Mouse (Mus musculus) heart, embryonic 15.5 days (tissue): Measurements from ENCODE around the gene Lrp6. TPM values are rescaled to one million over a fixed set of nuclear protein-coding genes. Genes with fewer than 3 reads are reported as not detected.
A peak's percentile ranks its signal among the peaks of the same experiment; 100 is the strongest.

Source experiments
- ATAC-seq: fragments of 200-750 bp; cut with Nextera tagmentation; replicated peaks from 2 replicates; pipeline ENCODE4 v1.8.0; 2017; ENCODE audit warnings: low read depth, moderate TSS enrichment; ENCODE audit not compliant: insufficient number of reproducible peaks, insufficient read depth, low FRiP score
- H3K27ac ChIP-seq: fragments of 300-500 bp; sonication (generic); 2 replicates; pipeline ENCODE4 v1.5.1; 2015; ENCODE audit warnings: mild to moderate bottlenecking, inconsistent platforms
- H3K27me3 ChIP-seq: fragments of 300-500 bp; sonication (generic); 2 replicates; pipeline ENCODE4 v1.6.1; 2015; ENCODE audit warnings: inconsistent platforms
- H3K36me3 ChIP-seq: fragments of 300-500 bp; sonication (generic); 2 replicates; pipeline ENCODE4 v1.6.1; 2015; ENCODE audit warnings: mild to moderate bottlenecking, inconsistent platforms
- H3K4me1 ChIP-seq: fragments of 300-500 bp; sonication (generic); replicated peaks from 2 replicates; pipeline ENCODE4 v1.6.1; 2015; ENCODE audit warnings: inconsistent platforms
- H3K4me2 ChIP-seq: fragments of 300-500 bp; sonication (generic); 2 replicates; pipeline ENCODE4 v1.6.1; 2015; ENCODE audit warnings: inconsistent platforms, mild to moderate bottlenecking, moderate library complexity
- H3K4me3 ChIP-seq: fragments of 300-500 bp; sonication (generic); 2 replicates; pipeline ENCODE4 v1.5.1; 2015; ENCODE audit warnings: mild to moderate bottlenecking, inconsistent platforms
- H3K9ac ChIP-seq: fragments of 300-500 bp; sonication (generic); 2 replicates; pipeline ENCODE4 v1.6.1; 2015; ENCODE audit warnings: mild to moderate bottlenecking, inconsistent platforms
- H3K9me3 ChIP-seq: fragments of 300-500 bp; sonication (generic); replicated peaks from 2 replicates; pipeline ENCODE4 v1.6.1; 2016; ENCODE audit warnings: inconsistent platforms
- WGBS: fragments of 180-500 bp; shearing (Covaris S2); methylation state at CpG from one replicate; pipeline ENCODE4 v1.1.7; 2015; ENCODE audit warnings: mixed read lengths; 5-methylcytosine and 5-hydroxymethylcytosine counted together
- polyA plus RNA-seq: library from polyadenylated mRNA; unstranded; fragments of >200 nt; fragmentation: Nextera tagmentation; extraction: Ambion mirVana; gene quantifications from 2 replicates; pipeline ENCODE4 v1.2.1, GENCODE M21; 2015

Gene Lrp6
- polyA plus RNA-seq, 1 experiment from 2014 or later = 16.9 TPM

GRCm38 (mm10) chr6:134567986-134568556, 1.3 kb upstream of the Lrp6 start:
- Histone ChIP-seq H3K4me3 (no peak overlapping the region), H3K4me1 (peaks cover 13% of the 10 kb centered on the region), H3K27ac (no peak overlapping the region), H3K27me3 (no peaks in the 10 kb centered on the region), H3K4me2 (no peak overlapping the region), H3K9me3 (no peaks in the 10 kb centered on the region), H3K36me3 (no peaks in the 10 kb centered on the region), H3K9ac (no peak overlapping the region)
- WGBS = 78% methylated on average over 5 of the region's 5 CpGs
- no peak for ATAC-seq

DNA sequence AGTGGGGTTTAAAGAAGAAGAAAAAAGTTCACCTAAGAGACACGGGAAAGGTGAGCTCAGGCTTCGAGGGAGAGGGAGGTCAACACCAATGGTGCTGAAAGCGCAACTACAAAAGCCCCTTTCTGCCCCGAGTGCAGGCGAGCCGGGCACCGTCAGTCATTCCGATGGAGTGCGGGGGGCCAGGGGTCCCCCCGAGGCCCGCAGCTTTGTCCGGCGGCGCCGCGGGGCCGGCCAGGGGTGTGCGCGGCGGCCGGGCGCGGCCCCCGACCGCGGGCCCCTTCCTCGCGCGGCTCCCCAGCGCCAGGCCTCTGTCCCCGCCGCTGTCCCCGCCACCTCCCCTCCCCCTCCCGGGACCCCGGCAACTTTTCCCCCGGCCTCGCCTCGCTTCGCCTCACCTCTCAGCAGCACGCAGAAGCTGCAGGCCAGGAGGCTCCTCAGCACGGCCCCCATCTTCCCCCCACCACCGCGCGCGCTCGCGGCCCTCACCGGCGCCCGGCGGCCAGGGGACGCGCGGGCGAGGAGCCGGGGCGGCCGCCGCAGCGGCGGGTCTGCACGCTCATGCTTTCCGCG, 432 bp downstream of the Lrp6 start:
- Histone ChIP-seq H3K27me3 (no peaks in the 10 kb centered on the region), H3K9ac (peak overlapping the region; percentile 99), H3K27ac (peak overlapping the region; percentile 99), H3K9me3 (no peaks in the 10 kb centered on the region), H3K36me3 (no peaks in the 10 kb centered on the region), H3K4me2 (peak overlapping the region; percentile 82), H3K4me1 (peaks cover 16% of the 10 kb centered on the region), H3K4me3 (peak overlapping the region; percentile 97)
- ATAC-seq = peak; percentile 68
- under 1% methylated on average over 29 of the region's 64 CpGs for WGBS

DNA sequence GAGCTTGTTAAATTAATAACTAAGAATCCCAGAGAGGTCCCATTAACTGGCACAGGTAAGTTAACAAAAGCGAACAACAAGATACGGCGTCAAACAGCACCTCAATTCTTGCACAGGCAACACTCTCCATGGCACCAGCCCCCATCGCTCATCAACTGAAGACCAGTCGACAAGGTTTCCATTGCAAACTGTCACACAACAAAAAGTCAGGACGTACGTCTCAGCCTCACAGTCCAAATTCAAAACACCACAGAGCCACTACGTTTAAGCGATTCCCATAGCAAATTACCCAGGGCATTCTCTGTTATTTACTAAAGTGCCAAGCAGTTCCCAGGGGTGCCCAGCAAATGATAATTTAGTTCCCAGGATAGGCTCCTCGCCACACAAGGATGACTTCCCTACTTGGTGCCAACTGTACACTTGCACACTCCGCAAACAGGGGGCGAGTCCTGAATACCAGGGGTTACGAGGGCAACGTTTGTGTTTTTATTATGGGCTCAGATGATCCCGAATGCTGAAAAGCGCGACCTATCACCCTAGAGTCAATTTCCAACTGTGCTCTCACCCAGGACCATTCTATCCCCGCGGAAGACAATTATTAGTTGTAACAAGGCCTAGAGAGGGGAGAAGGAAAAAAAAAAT, 1.0 kb downstream of the Lrp6 start:
- H3K36me3 ChIP-seq = no peaks in the 10 kb centered on the region
- H3K9ac ChIP-seq = peak overlapping the region; percentile 99
- H3K4me3 ChIP-seq = peak overlapping the region; percentile 97
- no peaks in the 10 kb centered on the region for H3K9me3 ChIP-seq
- 1% methylated on average over 19 of the region's 19 CpGs for WGBS
- H3K4me1 ChIP-seq = peaks cover 19% of the 10 kb centered on the region
- peak overlapping the region; percentile 82 for H3K4me2 ChIP-seq
- peak overlapping the region; percentile 99 for H3K27ac ChIP-seq
- no peak for ATAC-seq
- no peaks in the 10 kb centered on the region for H3K27me3 ChIP-seq

DNA sequence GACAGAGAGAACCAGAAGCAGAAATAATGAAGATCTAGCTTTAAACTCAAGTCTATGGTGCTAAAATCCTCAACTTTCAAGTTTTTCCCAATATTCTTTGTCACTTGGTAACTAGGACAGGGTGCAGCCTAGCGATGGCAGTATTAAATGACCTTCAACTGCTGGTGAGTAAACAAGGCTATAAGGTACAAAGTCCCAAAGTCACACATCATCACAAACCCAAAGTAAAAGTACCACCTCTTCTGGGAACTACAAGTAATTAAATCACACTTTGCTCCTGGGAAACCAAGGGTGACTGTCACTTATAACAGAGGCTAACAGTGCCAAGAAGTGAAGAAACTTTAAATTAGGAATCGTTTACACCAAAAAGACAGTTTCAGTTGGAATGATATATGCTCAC, 2.2 kb downstream of the Lrp6 start:
- no peaks in the 10 kb centered on the region for H3K36me3 ChIP-seq
- H3K4me1 ChIP-seq = peaks cover 21% of the 10 kb centered on the region
- H3K9me3 ChIP-seq = no peaks in the 10 kb centered on the region
- H3K27ac ChIP-seq = no peak overlapping the region
- H3K4me2 ChIP-seq = peak overlapping the region; percentile 82
- no peak overlapping the region for H3K9ac ChIP-seq
- WGBS = 63% methylated on average over 2 of the region's 2 CpGs
- H3K27me3 ChIP-seq = no peaks in the 10 kb centered on the region
- ATAC-seq = no peak
- H3K4me3 ChIP-seq = no peak overlapping the region

DNA sequence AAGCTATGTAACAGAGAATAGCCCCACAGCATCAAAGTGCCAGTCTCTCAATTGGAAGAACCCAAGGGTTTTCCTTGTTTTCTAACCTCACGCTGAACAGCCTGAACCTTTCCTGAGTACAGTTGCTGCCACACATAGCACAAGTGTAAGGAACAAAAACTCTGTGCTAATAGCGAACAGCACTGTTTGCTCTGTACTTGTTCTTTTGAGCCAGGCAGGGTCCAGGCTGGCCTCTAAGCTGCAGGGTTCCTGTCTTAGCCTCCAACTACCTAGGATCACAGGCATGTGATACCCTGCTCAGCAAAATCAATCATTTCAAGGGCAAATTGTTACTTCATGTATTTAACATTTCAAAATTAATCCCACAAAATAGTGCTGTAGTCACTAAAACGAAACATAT, 7.1 kb downstream of the Lrp6 start:
- Histone ChIP-seq H3K4me2 (no peak overlapping the region), H3K4me1 (peaks cover 36% of the 10 kb centered on the region), H3K36me3 (no peaks in the 10 kb centered on the region), H3K27ac (no peak overlapping the region), H3K9me3 (no peaks in the 10 kb centered on the region), H3K27me3 (no peaks in the 10 kb centered on the region), H3K9ac (no peak overlapping the region), H3K4me3 (no peak overlapping the region)
- ATAC-seq = no peak
- WGBS = 74% methylated on average over 3 of the region's 3 CpGs

DNA sequence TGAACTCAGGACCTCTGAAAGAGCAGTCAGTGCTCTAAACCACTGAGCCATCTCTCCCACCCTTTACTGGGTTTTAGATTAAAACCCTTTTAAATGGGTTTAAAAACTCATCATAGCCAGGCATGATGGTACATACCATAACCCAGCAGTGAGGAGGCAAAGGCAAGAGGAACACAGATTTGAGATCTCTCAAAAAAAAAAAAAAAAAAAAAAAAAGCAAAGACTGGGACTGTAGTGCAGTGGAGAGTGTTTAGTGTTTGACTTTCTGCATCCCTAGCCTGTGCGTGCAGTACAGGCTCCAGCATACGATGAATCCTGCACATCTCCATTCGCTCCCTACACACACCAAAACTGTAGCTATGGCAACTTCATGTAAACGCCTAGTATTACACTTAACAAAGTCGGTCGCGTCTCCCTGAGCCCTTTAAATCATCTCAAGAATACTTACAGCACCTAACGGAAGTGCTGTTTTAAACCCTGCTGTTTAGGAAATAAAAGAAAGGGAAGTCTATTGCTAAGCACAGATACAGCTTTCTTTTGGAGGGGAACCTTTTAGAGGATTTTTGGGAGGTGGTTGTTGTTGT, 8.1 kb downstream of the Lrp6 start:
- no peak overlapping the region for H3K9ac ChIP-seq
- H3K9me3 ChIP-seq = no peaks in the 10 kb centered on the region
- no peak for ATAC-seq
- no peaks in the 10 kb centered on the region for H3K27me3 ChIP-seq
- H3K4me1 ChIP-seq = peaks cover 33% of the 10 kb centered on the region
- 59% methylated on average over 8 of the region's 8 CpGs for WGBS
- H3K4me2 ChIP-seq = no peak overlapping the region
- no peaks in the 10 kb centered on the region for H3K36me3 ChIP-seq
- no peak overlapping the region for H3K27ac ChIP-seq
- no peak overlapping the region for H3K4me3 ChIP-seq

- Histone ChIP-seq H3K4me1 (peaks cover 30% of the 10 kb centered on the region), H3K4me2 (no peak overlapping the region), H3K9ac (no peak overlapping the region), H3K27me3 (no peaks in the 10 kb centered on the region), H3K27ac (no peak overlapping the region), H3K36me3 (no peaks in the 10 kb centered on the region), H3K9me3 (no peaks in the 10 kb centered on the region), H3K4me3 (no peak overlapping the region)
- 86% methylated on average over 1 of the region's 1 CpGs for WGBS
- no peak for ATAC-seq
Measured at GRCm38 (mm10) chr6:134557043-134557442, 9.7 kb downstream of the Lrp6 start.

DNA sequence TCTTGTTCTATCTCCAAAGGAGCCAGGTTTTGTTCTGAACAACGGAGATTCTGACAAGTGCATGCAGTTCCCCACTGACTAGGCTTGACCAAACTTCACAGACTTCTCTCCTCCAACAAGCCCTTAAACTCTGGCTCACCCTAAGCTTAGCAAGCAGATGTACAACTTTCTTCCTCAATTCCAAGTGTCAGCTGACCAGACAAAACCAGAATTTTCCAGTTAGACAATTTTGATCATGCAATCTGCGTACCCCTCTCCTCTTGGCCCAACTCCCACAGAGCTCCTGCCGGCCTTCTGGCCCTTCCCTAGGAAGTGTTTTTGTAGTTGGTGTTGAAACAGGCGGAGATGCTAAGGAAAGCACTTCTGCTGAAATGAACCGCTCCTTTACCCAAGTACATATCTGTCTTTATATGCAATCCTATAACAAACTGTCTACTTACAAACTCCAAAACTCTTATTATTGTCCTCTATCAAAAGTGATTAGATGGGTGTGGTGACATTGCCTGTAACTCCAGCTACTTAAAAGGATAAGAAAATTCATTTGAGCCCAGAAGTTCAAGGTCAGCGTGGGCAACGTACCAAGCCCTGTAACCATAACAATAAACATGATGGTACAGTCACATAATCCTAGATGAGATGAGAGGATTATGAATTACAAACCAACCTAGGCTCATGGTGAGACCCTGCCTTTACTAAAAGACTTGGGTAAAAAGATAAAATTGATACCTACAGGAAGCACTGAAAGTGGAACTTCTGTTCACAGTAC, 10.4 kb downstream of the Lrp6 start:
- no peak overlapping the region for H3K9ac ChIP-seq
- H3K4me3 ChIP-seq = no peak overlapping the region
- H3K9me3 ChIP-seq = no peaks in the 10 kb centered on the region
- H3K27ac ChIP-seq = no peak overlapping the region
- WGBS = 53% methylated on average over 7 of the region's 7 CpGs
- H3K4me2 ChIP-seq = no peak overlapping the region
- H3K27me3 ChIP-seq = no peaks in the 10 kb centered on the region
- no peaks in the 10 kb centered on the region for H3K36me3 ChIP-seq
- ATAC-seq = no peak
- peaks cover 30% of the 10 kb centered on the region for H3K4me1 ChIP-seq

GRCm38 (mm10) chr6:134555178-134555577, 11.6 kb downstream of the Lrp6 start:
- H3K4me2 ChIP-seq = no peak overlapping the region
- H3K9me3 ChIP-seq = no peaks in the 10 kb centered on the region
- H3K4me3 ChIP-seq = no peak overlapping the region
- no peak overlapping the region for H3K27ac ChIP-seq
- no peaks in the 10 kb centered on the region for H3K36me3 ChIP-seq
- WGBS = 84% methylated on average over 3 of the region's 3 CpGs
- H3K9ac ChIP-seq = no peak overlapping the region
- no peaks in the 10 kb centered on the region for H3K27me3 ChIP-seq
- H3K4me1 ChIP-seq = peaks cover 30% of the 10 kb centered on the region
- ATAC-seq = no peak

- H3K27ac ChIP-seq = no peak overlapping the region
- H3K9ac ChIP-seq = no peak overlapping the region
- no peaks in the 10 kb centered on the region for H3K27me3 ChIP-seq
- ATAC-seq = no peak
- H3K9me3 ChIP-seq = no peaks in the 10 kb centered on the region
- WGBS = 68% methylated on average over 4 of the region's 4 CpGs
- H3K4me3 ChIP-seq = no peak overlapping the region
- no peaks in the 10 kb centered on the region for H3K36me3 ChIP-seq
- peaks cover 26% of the 10 kb centered on the region for H3K4me1 ChIP-seq
- H3K4me2 ChIP-seq = no peak overlapping the region
Measured at GRCm38 (mm10) chr6:134554230-134554629, 12.5 kb downstream of the Lrp6 start.

DNA sequence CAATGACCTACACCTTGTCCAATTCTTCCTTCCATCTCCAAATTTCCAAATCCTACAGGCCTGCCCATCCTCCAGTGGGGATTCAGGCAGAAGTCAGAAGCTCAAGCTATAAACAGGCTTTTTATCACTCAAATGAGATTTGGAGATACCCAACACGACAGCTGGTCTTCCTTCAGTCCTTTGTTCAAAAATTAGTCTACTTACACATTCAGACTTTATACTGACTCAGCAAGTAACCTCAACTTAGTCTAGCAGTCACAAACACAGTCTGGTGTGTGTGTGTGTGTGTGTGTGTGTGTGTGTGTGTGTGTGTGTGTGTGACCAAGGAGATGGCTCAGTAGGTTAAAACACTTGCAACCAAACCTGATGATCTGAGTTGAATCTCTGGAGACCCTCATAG, 15.8 kb downstream of the Lrp6 start:
- H3K9me3 ChIP-seq = no peaks in the 10 kb centered on the region
- no peak overlapping the region for H3K27ac ChIP-seq
- peaks cover 12% of the 10 kb centered on the region for H3K4me1 ChIP-seq
- no peak overlapping the region for H3K4me3 ChIP-seq
- no peaks in the 10 kb centered on the region for H3K36me3 ChIP-seq
- H3K27me3 ChIP-seq = no peaks in the 10 kb centered on the region
- no peak overlapping the region for H3K9ac ChIP-seq
- no peak overlapping the region for H3K4me2 ChIP-seq
- 28% methylated on average over 1 of the region's 1 CpGs for WGBS
- ATAC-seq = no peak
